Mouse (Mus musculus) lung, embryonic 15.5 days (tissue): Measurements from ENCODE around the gene Skint8. TPM values are rescaled to one million over a fixed set of nuclear protein-coding genes. Genes with fewer than 3 reads are reported as not detected.
"Not testable (repeated sequence)": the region's sequence is repeated elsewhere in the genome, so short reads cannot be mapped to it uniquely, and the experiment has no call there.

ENCODE experiments used
- ATAC-seq: fragments of 200-750 bp; cut with Nextera tagmentation; 2 replicates; pipeline ENCODE4 v1.8.0; 2017; ENCODE audit warnings: moderate number of reproducible peaks, borderline replicate concordance; ENCODE audit not compliant: low FRiP score, low TSS enrichment; ENCODE audit errors: extremely low read depth
- H3K27ac ChIP-seq: fragments of 300-500 bp; sonication (generic); 2 replicates; pipeline ENCODE4 v1.5.1; 2015; ENCODE audit warnings: moderate library complexity, mild to moderate bottlenecking, inconsistent platforms
- H3K27me3 ChIP-seq: fragments of 300-500 bp; sonication (generic); 2 replicates; pipeline ENCODE4 v1.6.1; 2015; ENCODE audit warnings: inconsistent platforms
- H3K36me3 ChIP-seq: fragments of 300-500 bp; sonication (generic); 2 replicates; pipeline ENCODE4 v1.6.1; 2015; ENCODE audit warnings: inconsistent platforms
- H3K4me1 ChIP-seq: fragments of 300-500 bp; sonication (generic); 2 replicates; pipeline ENCODE4 v1.6.1; 2015; ENCODE audit warnings: inconsistent platforms
- H3K4me2 ChIP-seq: fragments of 300-500 bp; sonication (generic); 2 replicates; pipeline ENCODE4 v1.6.1; 2015; ENCODE audit warnings: inconsistent platforms, mild to moderate bottlenecking, moderate library complexity
- H3K4me3 ChIP-seq: fragments of 300-500 bp; sonication (generic); 2 replicates; pipeline ENCODE4 v1.5.1; 2015; ENCODE audit warnings: mild to moderate bottlenecking, inconsistent platforms
- H3K9ac ChIP-seq: fragments of 300-500 bp; sonication (generic); 2 replicates; pipeline ENCODE4 v1.6.1; 2015; ENCODE audit warnings: inconsistent platforms
- H3K9me3 ChIP-seq: fragments of 300-500 bp; sonication (generic); 2 replicates; pipeline ENCODE4 v1.6.1; 2016; ENCODE audit warnings: inconsistent platforms
- WGBS: fragments of 180-500 bp; shearing (Covaris S2); methylation state at CpG from one replicate; pipeline ENCODE4 v1.1.7; 2015; 5-methylcytosine and 5-hydroxymethylcytosine counted together
- polyA plus RNA-seq: library from polyadenylated mRNA; unstranded; fragments of >200 nt; fragmentation: Nextera tagmentation; extraction: Ambion mirVana; gene quantifications from 2 replicates; pipeline ENCODE4 v1.2.1, GENCODE M21; 2015

Skint8 gene
- polyA plus RNA-seq, 1 experiment from 2014 or later = not detected

- Histone ChIP-seq H3K27me3 (no peaks in the 10 kb centered on the region), H3K4me2 (no peak overlapping the region), H3K4me1 (no peaks in the 10 kb centered on the region), H3K4me3 (no peak overlapping the region), H3K36me3 (no peaks in the 10 kb centered on the region), H3K27ac (no peak overlapping the region), H3K9ac (no peak overlapping the region), H3K9me3 (no peaks in the 10 kb centered on the region)
- WGBS = 14% methylated on average over 1 of the region's 1 CpGs
- no peak for ATAC-seq
These were observed 42.1 kb downstream of the Skint8 start for GRCm38 (mm10) chr4:111961309-111961708.

DNA sequence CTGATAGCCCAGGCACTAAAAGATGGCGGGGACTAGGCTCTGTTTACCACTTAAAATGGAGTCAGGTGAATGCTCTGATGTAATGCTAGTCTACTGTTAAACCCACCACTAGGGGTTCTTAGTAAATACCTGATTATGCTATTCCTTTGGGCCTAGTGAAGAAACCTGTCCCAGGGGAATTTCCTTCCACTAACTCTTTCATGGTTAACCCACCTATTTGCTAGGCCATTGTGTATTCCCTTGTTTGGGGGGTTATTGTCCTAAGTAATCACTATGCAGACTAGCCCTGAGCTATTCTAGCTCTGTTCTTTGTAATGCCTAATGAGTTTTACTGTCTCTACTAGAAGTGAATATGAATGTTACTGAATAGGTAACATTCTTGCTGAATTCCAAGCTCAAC lies 44.0 kb downstream of the Skint8 start:
- not testable (repeated sequence) for H3K36me3 ChIP-seq, H3K27me3 ChIP-seq, H3K27ac ChIP-seq, H3K9ac ChIP-seq, H3K4me3 ChIP-seq, H3K9me3 ChIP-seq, H3K4me1 ChIP-seq, ATAC-seq, H3K4me2 ChIP-seq
- WGBS = 48% methylated on average over 1 of the region's 1 CpGs

GRCm38 (mm10) chr4:111963669-111964068 lies 44.5 kb downstream of the Skint8 start:
- 73% methylated on average over 3 of the region's 3 CpGs for WGBS
- ATAC-seq = no peak
- Histone ChIP-seq H3K4me2 (no peak overlapping the region), H3K27ac (no peak overlapping the region), H3K9ac (no peak overlapping the region), H3K4me3 (no peak overlapping the region), H3K4me1 (no peaks in the 10 kb centered on the region), H3K27me3 (no peaks in the 10 kb centered on the region), H3K36me3 (no peaks in the 10 kb centered on the region), H3K9me3 (0 out of 2 replicates have a peak, but pooled peaks cover 4% of the 10 kb centered on the region)

DNA sequence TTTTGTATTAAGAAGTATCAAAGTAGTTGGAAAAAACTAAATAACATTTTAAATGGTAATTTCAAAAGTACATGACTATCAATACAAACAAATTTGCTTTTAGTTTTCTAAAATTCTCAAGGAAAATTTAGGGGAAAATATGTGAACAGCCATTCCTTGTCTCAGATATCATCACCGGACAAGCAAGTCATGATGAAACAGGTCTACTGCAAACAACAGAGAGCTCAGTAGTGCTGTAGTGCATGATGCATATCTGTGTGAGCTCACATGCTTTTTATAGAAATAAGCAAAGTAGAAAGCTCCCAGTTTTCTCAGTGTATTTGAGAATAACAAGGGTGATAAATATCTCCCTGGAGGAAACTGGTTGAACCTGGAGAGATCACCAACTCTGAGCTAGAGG lies 53.4 kb downstream of the Skint8 start, which contains the start of gene Skint7:
TSS of gene Skint7 (plus strand) at position 301 of the 400 bp plus-strand sequence.
- H3K27ac ChIP-seq = no peak within 1 kb of the TSS
- no peak within 1 kb of the TSS for H3K9ac ChIP-seq
- no peak within 1 kb of the TSS for H3K4me3 ChIP-seq
- no peaks in the 10 kb centered on the region for H3K27me3 ChIP-seq
- H3K4me1 ChIP-seq = no peaks in the 10 kb centered on the region
- 0 out of 2 replicates have a peak, but pooled peaks cover 4% of the 10 kb centered on the region for H3K9me3 ChIP-seq
- no peaks in the 10 kb centered on the region for H3K36me3 ChIP-seq
- no peak for ATAC-seq
- H3K4me2 ChIP-seq = no peak within 1 kb of the TSS
- 89% methylated on average over 1 of the region's 1 CpGs for WGBS

Other genes starting within 250 kb of the Skint8 start
- gene Spata6, start 199.4 kb upstream of the Skint8 start, polyA plus RNA-seq = 34.8 and 35.6 TPM in 2 replicates
- gene Slc5a9, start 16.5 kb upstream of the Skint8 start, polyA plus RNA-seq = 0.76 and 3.0 TPM in 2 replicates
- gene Skint7, start 53.5 kb downstream of the Skint8 start, polyA plus RNA-seq = 0.17 TPM in 1 of 2 replicates, not detected in the other
- 0.41 TPM in 1 of 2 replicates, not detected in the other for gene Skint1, start 86.9 kb downstream of the Skint8 start, polyA plus RNA-seq
- gene Skint4, start 152.6 kb downstream of the Skint8 start, polyA plus RNA-seq = 0.05 and 0.10 TPM in 2 replicates